Mouse (Mus musculus) stomach, embryonic 16.5 days (tissue): ENCODE data around the gene Fads3. TPM values are rescaled to one million over a fixed set of nuclear protein-coding genes. Genes with fewer than 3 reads are reported as not detected.
A peak's percentile ranks its signal among the peaks of the same experiment; 100 is the strongest.

ENCODE experiments used
- ATAC-seq: fragments of 200-750 bp; cut with Nextera tagmentation; 2 replicates; pipeline ENCODE4 v1.8.0; 2017; ENCODE audit warnings: moderate number of reproducible peaks, moderate TSS enrichment; ENCODE audit not compliant: insufficient read depth, low FRiP score
- H3K27ac ChIP-seq: fragments of 300-500 bp; sonication (generic); 2 replicates; pipeline ENCODE4 v1.5.1; 2014; ENCODE audit warnings: low read length
- H3K27me3 ChIP-seq: fragments of 300-500 bp; sonication (generic); 2 replicates; pipeline ENCODE4 v1.6.1; 2014; ENCODE audit warnings: low read length, control low read depth, mixed read lengths; ENCODE audit not compliant: control insufficient read depth, insufficient read depth
- H3K36me3 ChIP-seq: fragments of 300-500 bp; sonication (generic); 2 replicates; pipeline ENCODE4 v1.6.1; 2014; ENCODE audit warnings: low read length; ENCODE audit not compliant: control insufficient read depth, insufficient read depth
- H3K4me1 ChIP-seq: fragments of 300-500 bp; sonication (generic); 2 replicates; pipeline ENCODE4 v1.6.1; 2014; ENCODE audit warnings: low read length, control low read depth, mixed read lengths; ENCODE audit not compliant: control insufficient read depth, insufficient read depth
- H3K4me2 ChIP-seq: fragments of 300-500 bp; sonication (generic); 2 replicates; pipeline ENCODE4 v1.6.1; 2014; ENCODE audit warnings: low read depth, low read length, mixed read lengths
- H3K4me3 ChIP-seq: fragments of 300-500 bp; sonication (generic); replicated peaks from 2 replicates; pipeline ENCODE4 v1.5.1; 2014; ENCODE audit warnings: mild to moderate bottlenecking, low read length
- H3K9ac ChIP-seq: fragments of 300-500 bp; sonication (generic); 2 replicates; pipeline ENCODE4 v1.6.1; 2014; ENCODE audit warnings: low read length
- H3K9me3 ChIP-seq: fragments of 300-500 bp; sonication (generic); replicated peaks from 2 replicates; pipeline ENCODE4 v1.6.1; 2016; ENCODE audit warnings: low read length, control low read depth; ENCODE audit not compliant: control insufficient read depth
- WGBS: fragments of 180-500 bp; shearing (Covaris S2); extraction: QIAGEN DNeasy Blood & Tissue Kit; methylation state at CpG from one replicate; pipeline ENCODE4 v1.1.7; 2014; 5-methylcytosine and 5-hydroxymethylcytosine counted together
- polyA plus RNA-seq: library from polyadenylated mRNA; unstranded; fragments of >200 nt; fragmentation: Nextera tagmentation; extraction: Ambion mirVana; gene quantifications from 2 replicates; pipeline ENCODE4 v1.2.1, GENCODE M21; 2015

Fads3 gene
- polyA plus RNA-seq, 1 experiment from 2014 or later: 22.5 TPM

GRCm38 (mm10) chr19:10033211-10033973 is 8.0 kb upstream of the Fads3 start:
- H3K9ac ChIP-seq: no peak overlapping the region
- no peak overlapping the region for H3K4me2 ChIP-seq
- 40% methylated on average over 8 of the region's 8 CpGs for WGBS
- no peak overlapping the region for H3K4me3 ChIP-seq
- H3K27me3 ChIP-seq: no peaks in the 10 kb centered on the region
- H3K9me3 ChIP-seq: no peaks in the 10 kb centered on the region
- no peak overlapping the region for H3K27ac ChIP-seq
- peaks cover under 1% of the 10 kb centered on the region; the same call in 1 of the 2 replicates for H3K4me1 ChIP-seq
- H3K36me3 ChIP-seq: no peaks in the 10 kb centered on the region
- peak; percentile 39; the same call in 1 of the 2 replicates for ATAC-seq

- 83% methylated on average over 5 of the region's 5 CpGs for WGBS
These were observed 7.0 kb upstream of the Fads3 start for GRCm38 (mm10) chr19:10034356-10034755.

GRCm38 (mm10) chr19:10034785-10035447 is 6.5 kb upstream of the Fads3 start:
- Histone ChIP-seq H3K9me3 (no peaks in the 10 kb centered on the region), H3K27me3 (no peaks in the 10 kb centered on the region), H3K27ac (no peak overlapping the region), H3K4me3 (no peak overlapping the region), H3K4me2 (no peak overlapping the region), H3K36me3 (no peaks in the 10 kb centered on the region), H3K9ac (0 out of 2 replicates have a peak overlapping the region, but pooled peaks have one; percentile 42), H3K4me1 (peaks cover 14% of the 10 kb centered on the region)
- peak; percentile 53; the same call in 1 of the 2 replicates for ATAC-seq
- WGBS: 60% methylated on average over 8 of the region's 8 CpGs

More at GRCm38 (mm10) chr19:10034356-10034755, 7.0 kb upstream of the Fads3 start:
- Histone ChIP-seq H3K36me3 (no peaks in the 10 kb centered on the region), H3K4me3 (no peak overlapping the region), H3K27ac (no peak overlapping the region), H3K4me2 (no peak overlapping the region), H3K4me1 (peaks cover 10% of the 10 kb centered on the region), H3K9ac (0 out of 2 replicates have a peak overlapping the region, but pooled peaks have one; percentile 42), H3K9me3 (no peaks in the 10 kb centered on the region), H3K27me3 (no peaks in the 10 kb centered on the region)
- ATAC-seq: no peak

GRCm38 (mm10) chr19:10037534-10037933 is 3.8 kb upstream of the Fads3 start:
- 60% methylated on average over 2 of the region's 2 CpGs for WGBS
- H3K4me1 ChIP-seq: peaks cover 26% of the 10 kb centered on the region
- no peak overlapping the region for H3K4me3 ChIP-seq
- H3K27me3 ChIP-seq: no peaks in the 10 kb centered on the region
- no peaks in the 10 kb centered on the region for H3K9me3 ChIP-seq
- no peak overlapping the region for H3K4me2 ChIP-seq
- no peak for ATAC-seq
- H3K9ac ChIP-seq: no peak overlapping the region
- H3K36me3 ChIP-seq: no peaks in the 10 kb centered on the region
- H3K27ac ChIP-seq: no peak overlapping the region

- Histone ChIP-seq H3K4me3 (no peak overlapping the region), H3K27me3 (no peaks in the 10 kb centered on the region), H3K4me2 (no peak overlapping the region), H3K36me3 (no peaks in the 10 kb centered on the region), H3K27ac (peak overlapping the region; percentile 54; the same call in 1 of the 2 replicates), H3K9ac (0 out of 2 replicates have a peak overlapping the region, but pooled peaks have one; percentile 28), H3K9me3 (no peaks in the 10 kb centered on the region), H3K4me1 (peaks cover 34% of the 10 kb centered on the region)
- WGBS: 81% methylated on average over 3 of the region's 3 CpGs
- no peak for ATAC-seq
These were observed 3.0 kb upstream of the Fads3 start for GRCm38 (mm10) chr19:10038364-10038763.

GRCm38 (mm10) chr19:10038910-10039309 is 2.5 kb upstream of the Fads3 start:
- Histone ChIP-seq H3K4me3 (no peak overlapping the region), H3K36me3 (no peaks in the 10 kb centered on the region), H3K27me3 (no peaks in the 10 kb centered on the region), H3K9ac (0 out of 2 replicates have a peak overlapping the region, but pooled peaks have one; percentile 28), H3K4me2 (no peak overlapping the region), H3K4me1 (peaks cover 38% of the 10 kb centered on the region), H3K9me3 (no peaks in the 10 kb centered on the region), H3K27ac (peak overlapping the region; percentile 54)
- ATAC-seq: no peak
- 15% methylated on average over 3 of the region's 3 CpGs for WGBS

GRCm38 (mm10) chr19:10039615-10040014 is 1.8 kb upstream of the Fads3 start:
- no peak overlapping the region for H3K9ac ChIP-seq
- no peak overlapping the region for H3K4me2 ChIP-seq
- H3K36me3 ChIP-seq: no peaks in the 10 kb centered on the region
- H3K4me3 ChIP-seq: no peak overlapping the region
- H3K27ac ChIP-seq: no peak overlapping the region
- H3K27me3 ChIP-seq: no peaks in the 10 kb centered on the region
- ATAC-seq: no peak
- no peaks in the 10 kb centered on the region for H3K9me3 ChIP-seq
- WGBS: 82% methylated on average over 2 of the region's 2 CpGs
- H3K4me1 ChIP-seq: peaks cover 38% of the 10 kb centered on the region

- H3K4me3 ChIP-seq: peak overlapping the region; percentile 73
- H3K27ac ChIP-seq: peak overlapping the region; percentile 78
- WGBS: 8% methylated on average over 20 of the region's 20 CpGs
- no peaks in the 10 kb centered on the region for H3K36me3 ChIP-seq
- ATAC-seq: no peak
- H3K4me2 ChIP-seq: peak overlapping the region; percentile 95
- H3K9ac ChIP-seq: peak overlapping the region; percentile 77
- H3K9me3 ChIP-seq: no peaks in the 10 kb centered on the region
- no peaks in the 10 kb centered on the region for H3K27me3 ChIP-seq
- H3K4me1 ChIP-seq: peaks cover 38% of the 10 kb centered on the region
These were observed 442 bp upstream of the Fads3 start for GRCm38 (mm10) chr19:10040866-10041387.

GRCm38 (mm10) chr19:10042232-10042631 is 863 bp downstream of the Fads3 start:
- Histone ChIP-seq H3K4me3 (peak overlapping the region; percentile 73), H3K4me2 (peak overlapping the region; percentile 95), H3K9me3 (no peaks in the 10 kb centered on the region), H3K4me1 (peaks cover 46% of the 10 kb centered on the region), H3K27me3 (no peaks in the 10 kb centered on the region), H3K36me3 (no peaks in the 10 kb centered on the region), H3K9ac (peak overlapping the region; percentile 77), H3K27ac (peak overlapping the region; percentile 78)
- 32% methylated on average over 6 of the region's 6 CpGs for WGBS
- peak; percentile 19; the same call in 1 of the 2 replicates for ATAC-seq
